Mouse (Mus musculus) lung, embryonic 16.5 days (tissue): ENCODE data around the gene Magi1. TPM values are rescaled to one million over a fixed set of nuclear protein-coding genes. Genes with fewer than 3 reads are reported as not detected.

Source experiments
- ATAC-seq: fragments of 200-750 bp; cut with Nextera tagmentation; 2 replicates; pipeline ENCODE4 v1.8.0; 2017; ENCODE audit warnings: low read depth, mild to moderate bottlenecking, moderate library complexity
- H3K27ac ChIP-seq: fragments of 300-500 bp; sonication (generic); 2 replicates; pipeline ENCODE4 v1.5.1; 2014; ENCODE audit warnings: mild to moderate bottlenecking, control low read depth, low read length
- H3K27me3 ChIP-seq: fragments of 300-500 bp; sonication (generic); 2 replicates; pipeline ENCODE4 v1.6.1; 2014; ENCODE audit warnings: low read depth, low read length, mixed read lengths; ENCODE audit not compliant: control insufficient read depth, insufficient read depth
- H3K36me3 ChIP-seq: fragments of 300-500 bp; sonication (generic); 2 replicates; pipeline ENCODE4 v1.6.1; 2014; ENCODE audit warnings: low read length; ENCODE audit not compliant: control insufficient read depth, insufficient read depth
- H3K4me1 ChIP-seq: fragments of 300-500 bp; sonication (generic); replicated peaks from 2 replicates; pipeline ENCODE4 v1.6.1; 2014; ENCODE audit warnings: low read length, mixed read lengths; ENCODE audit not compliant: control insufficient read depth, insufficient read depth
- H3K4me2 ChIP-seq: fragments of 300-500 bp; sonication (generic); 2 replicates; pipeline ENCODE4 v1.6.1; 2014; ENCODE audit warnings: low read depth, low read length, control low read depth
- H3K4me3 ChIP-seq: fragments of 300-500 bp; sonication (generic); 2 replicates; pipeline ENCODE4 v1.5.1; 2014; ENCODE audit warnings: mild to moderate bottlenecking, low read length, control low read depth
- H3K9ac ChIP-seq: fragments of 300-500 bp; sonication (generic); 2 replicates; pipeline ENCODE4 v1.6.1; 2014; ENCODE audit warnings: low read length, control low read depth
- H3K9me3 ChIP-seq: fragments of 300-500 bp; sonication (generic); 2 replicates; pipeline ENCODE4 v1.6.1; 2016; ENCODE audit warnings: low read length; ENCODE audit not compliant: control insufficient read depth
- WGBS: fragments of 180-500 bp; shearing (Covaris S2); extraction: QIAGEN DNeasy Blood & Tissue Kit; methylation state at CpG from one replicate; pipeline ENCODE4 v1.1.7; 2014; 5-methylcytosine and 5-hydroxymethylcytosine counted together
- polyA plus RNA-seq: library from polyadenylated mRNA; unstranded; fragments of >200 nt; fragmentation: Nextera tagmentation; extraction: Ambion mirVana; gene quantifications from 2 replicates; pipeline ENCODE4 v1.2.1, GENCODE M21; 2015

Magi1 gene
- polyA plus RNA-seq, 1 experiment from 2014 or later, result 9.4 TPM

DNA sequence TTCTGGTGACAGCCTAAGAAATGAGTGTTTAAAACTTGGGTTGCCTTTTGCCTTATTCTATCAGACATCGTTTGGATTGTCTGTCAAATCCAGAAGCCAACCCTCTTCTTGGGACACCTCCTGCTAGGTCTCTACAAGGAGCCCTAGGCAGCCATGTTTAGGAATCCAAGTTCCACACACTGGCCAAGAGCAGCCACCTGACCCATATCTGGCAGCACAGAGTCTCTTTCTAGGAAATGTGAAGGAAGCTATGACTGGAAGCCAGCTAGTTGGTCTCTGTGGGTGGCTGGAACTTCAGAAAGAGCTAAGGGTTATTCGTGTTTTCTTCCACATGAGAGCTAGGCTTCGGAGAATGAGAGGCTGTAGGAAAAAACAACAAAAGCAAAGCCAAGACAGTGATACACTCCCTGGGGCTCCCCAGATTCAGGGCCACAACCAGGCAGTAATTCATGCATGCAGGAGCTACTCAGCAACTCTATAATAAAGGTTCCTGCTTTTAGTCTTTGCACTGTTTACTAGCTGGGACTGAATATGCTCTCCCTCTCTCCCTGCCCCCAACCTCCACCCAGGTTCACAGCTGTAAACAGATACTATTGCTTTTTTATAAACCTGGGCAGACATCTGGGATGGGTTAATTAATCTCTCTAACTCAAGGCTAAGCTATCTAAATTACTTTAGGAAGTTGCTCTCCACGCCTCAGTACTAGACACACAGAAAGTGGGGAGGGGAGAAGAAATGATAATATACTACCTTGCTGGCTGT, 188.6 kb downstream of the Magi1 start:
- no peak overlapping the region for H3K9ac ChIP-seq
- no peaks in the 10 kb centered on the region for H3K4me1 ChIP-seq
- H3K4me2 ChIP-seq, result no peak overlapping the region
- no peaks in the 10 kb centered on the region for H3K27me3 ChIP-seq
- H3K27ac ChIP-seq, result no peak overlapping the region
- no peaks in the 10 kb centered on the region for H3K36me3 ChIP-seq
- H3K9me3 ChIP-seq, result no peaks in the 10 kb centered on the region
- H3K4me3 ChIP-seq, result no peak overlapping the region
- 52% methylated on average over 4 of the region's 4 CpGs for WGBS
- ATAC-seq, result no peak

DNA sequence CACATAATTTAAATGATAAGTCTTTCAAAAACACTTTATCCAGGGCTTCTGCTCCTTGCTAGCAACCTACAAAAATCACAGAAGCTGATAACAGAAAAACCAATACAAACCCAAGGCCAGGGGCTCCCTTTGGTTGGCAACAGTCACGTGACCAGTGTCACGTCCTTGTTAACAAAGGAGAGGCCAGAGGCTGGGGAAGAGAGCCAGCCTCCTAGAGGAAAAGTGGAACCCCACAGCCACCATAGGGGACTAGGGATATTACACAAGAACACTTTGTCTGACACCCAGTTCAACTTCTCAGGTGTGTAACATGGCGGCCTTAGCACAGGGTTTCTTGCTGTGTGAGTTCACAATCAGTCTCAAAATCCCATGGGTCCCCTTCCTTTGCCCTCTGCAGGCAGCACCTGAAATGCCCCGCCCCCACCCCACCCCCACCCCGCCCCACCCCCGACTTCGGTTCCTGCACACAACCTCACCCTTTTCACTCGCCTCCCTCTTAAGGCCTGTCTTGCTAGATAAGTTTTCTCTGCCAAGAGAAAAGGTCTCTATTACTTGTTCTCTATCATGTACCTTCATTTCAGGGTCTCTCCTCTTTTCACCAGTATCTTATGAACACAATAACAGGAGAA, 190.6 kb downstream of the Magi1 start:
- WGBS, result 39% methylated on average over 7 of the region's 8 CpGs
- no peak overlapping the region for H3K4me3 ChIP-seq
- no peak for ATAC-seq
- no peak overlapping the region for H3K27ac ChIP-seq
- no peaks in the 10 kb centered on the region for H3K36me3 ChIP-seq
- H3K4me1 ChIP-seq, result no peaks in the 10 kb centered on the region
- H3K9me3 ChIP-seq, result no peaks in the 10 kb centered on the region
- no peak overlapping the region for H3K4me2 ChIP-seq
- H3K9ac ChIP-seq, result no peak overlapping the region
- H3K27me3 ChIP-seq, result no peaks in the 10 kb centered on the region

DNA sequence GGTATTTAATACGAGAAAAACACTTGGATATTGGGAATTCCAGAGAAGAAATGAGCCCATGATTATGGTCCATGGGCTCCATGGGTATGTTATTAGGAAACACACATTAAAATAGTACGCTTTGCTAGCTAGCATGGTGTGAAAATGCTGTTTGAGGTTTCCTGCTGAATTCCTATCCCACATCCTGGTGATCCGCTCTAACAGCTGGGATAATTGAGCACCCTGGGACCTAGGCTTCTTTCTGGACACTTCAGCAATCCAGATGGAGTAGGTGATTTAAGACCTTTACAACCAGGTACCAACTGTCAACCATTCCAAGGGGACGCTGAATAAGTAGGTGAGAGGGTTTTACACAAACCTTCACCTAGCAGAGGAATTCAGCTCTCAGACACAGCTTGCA, 191.2 kb downstream of the Magi1 start:
- no peak overlapping the region for H3K4me2 ChIP-seq
- WGBS, result 86% methylated on average over 4 of the region's 4 CpGs
- no peak overlapping the region for H3K9ac ChIP-seq
- no peak overlapping the region for H3K27ac ChIP-seq
- H3K36me3 ChIP-seq, result no peaks in the 10 kb centered on the region
- no peak for ATAC-seq
- no peak overlapping the region for H3K4me3 ChIP-seq
- no peaks in the 10 kb centered on the region for H3K27me3 ChIP-seq
- H3K4me1 ChIP-seq, result no peaks in the 10 kb centered on the region
- H3K9me3 ChIP-seq, result no peaks in the 10 kb centered on the region

DNA sequence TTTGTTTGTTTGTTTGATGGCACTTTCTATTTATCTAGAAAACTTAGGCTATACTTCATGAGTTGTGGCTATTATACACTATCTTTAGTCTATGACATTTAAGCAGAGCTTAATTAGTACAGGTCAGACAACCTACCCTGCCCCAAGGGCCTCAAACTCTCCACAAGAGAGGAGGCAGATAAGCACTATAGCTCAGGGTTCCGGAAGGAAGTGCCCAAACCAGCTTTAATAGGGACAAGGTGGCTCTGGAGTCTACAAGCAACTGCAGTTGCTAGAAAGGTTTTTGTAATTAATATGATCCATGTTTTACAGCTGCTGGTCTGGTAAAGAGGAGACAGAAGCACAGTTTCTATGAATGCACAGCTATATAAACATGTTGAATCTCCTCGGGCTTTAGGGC, 196.9 kb downstream of the Magi1 start:
- WGBS, result 32% methylated on average over 2 of the region's 2 CpGs
- H3K27ac ChIP-seq, result no peak overlapping the region

DNA sequence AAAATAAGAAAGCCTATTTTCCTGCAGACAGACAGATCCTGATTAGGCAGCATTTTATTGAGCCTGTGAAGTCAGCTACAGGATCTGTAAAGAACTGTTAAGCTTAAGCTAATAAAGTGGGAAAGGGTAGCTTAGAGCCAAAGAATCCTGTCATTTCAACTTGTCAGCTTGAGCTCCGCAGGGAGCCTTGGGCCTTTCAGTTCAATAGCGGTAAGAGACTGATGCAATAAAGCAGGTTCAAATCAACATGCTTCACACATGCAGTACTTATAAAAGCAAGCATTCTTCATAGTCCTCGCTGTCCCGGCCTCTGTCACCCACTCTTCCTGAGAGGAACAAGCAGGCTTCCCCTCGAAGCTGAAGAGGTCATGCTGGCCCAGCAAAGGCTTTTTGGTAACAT, 199.0 kb downstream of the Magi1 start:
- ATAC-seq, result no peak
- H3K4me2 ChIP-seq, result no peak overlapping the region
- H3K27me3 ChIP-seq, result no peaks in the 10 kb centered on the region
- H3K36me3 ChIP-seq, result no peaks in the 10 kb centered on the region
- no peaks in the 10 kb centered on the region for H3K9me3 ChIP-seq
- 36% methylated on average over 5 of the region's 5 CpGs for WGBS
- no peak overlapping the region for H3K9ac ChIP-seq
- H3K27ac ChIP-seq, result no peak overlapping the region
- H3K4me3 ChIP-seq, result no peak overlapping the region
- H3K4me1 ChIP-seq, result peaks cover 24% of the 10 kb centered on the region

More for the DNA sequence above, 196.9 kb downstream of the Magi1 start:
- Histone ChIP-seq H3K9ac (no peak overlapping the region), H3K27me3 (no peaks in the 10 kb centered on the region), H3K36me3 (no peaks in the 10 kb centered on the region), H3K4me3 (no peak overlapping the region), H3K9me3 (no peaks in the 10 kb centered on the region), H3K4me1 (peaks cover 24% of the 10 kb centered on the region), H3K4me2 (no peak overlapping the region)
- no peak for ATAC-seq

DNA sequence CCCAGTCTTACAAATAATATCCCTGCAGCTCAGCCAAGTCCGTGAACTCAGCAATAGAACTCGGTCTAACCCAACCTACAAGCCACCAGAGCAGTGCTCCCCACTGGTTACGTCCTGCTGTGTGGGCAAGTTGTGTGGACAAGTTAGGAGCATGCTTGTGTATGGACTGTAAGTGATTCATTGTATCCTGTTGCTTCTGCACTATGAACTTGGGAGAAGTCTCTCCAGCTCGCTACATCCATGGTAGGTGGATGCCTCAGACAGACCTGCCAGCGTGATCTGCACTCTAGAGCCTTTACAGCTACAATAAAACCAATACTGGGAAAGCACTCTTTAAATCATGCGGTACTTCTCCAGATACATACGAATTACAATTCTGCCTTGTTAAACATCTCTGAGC, 200.3 kb downstream of the Magi1 start:
- Histone ChIP-seq H3K4me1 (peaks cover 24% of the 10 kb centered on the region), H3K9ac (no peak overlapping the region), H3K4me2 (no peak overlapping the region), H3K27me3 (no peaks in the 10 kb centered on the region), H3K4me3 (no peak overlapping the region), H3K9me3 (no peaks in the 10 kb centered on the region), H3K36me3 (no peaks in the 10 kb centered on the region), H3K27ac (no peak overlapping the region)
- 82% methylated on average over 7 of the region's 7 CpGs for WGBS
- ATAC-seq, result no peak

DNA sequence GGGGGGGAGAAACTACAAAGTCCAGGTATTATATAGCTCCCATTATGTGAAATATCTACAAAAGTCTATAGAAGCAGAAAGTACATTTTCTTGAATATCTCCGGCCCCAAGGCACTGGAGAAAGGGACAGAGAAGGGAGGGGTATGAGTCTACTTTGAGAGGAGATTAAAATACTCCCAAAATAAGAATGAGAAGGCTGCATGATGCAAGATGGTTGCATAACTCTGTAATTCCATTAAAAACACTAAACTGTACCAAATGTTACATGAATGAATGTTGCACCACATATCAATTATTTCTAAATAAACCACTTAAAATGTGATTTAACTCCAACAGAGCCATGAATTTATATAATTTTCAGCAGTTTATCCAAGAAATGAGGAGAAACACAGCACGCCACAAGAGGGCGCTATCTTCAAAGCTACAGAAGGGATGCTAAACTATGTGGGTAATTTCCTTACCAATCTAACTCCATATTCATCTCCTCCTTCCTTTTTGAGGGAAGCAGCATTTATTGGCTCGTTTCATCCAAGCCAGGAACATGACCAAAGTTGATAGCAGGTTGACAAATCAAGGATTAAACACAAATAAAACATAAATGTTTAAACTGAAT, 202.7 kb downstream of the Magi1 start:
- H3K4me2 ChIP-seq, result no peak overlapping the region
- H3K27me3 ChIP-seq, result no peaks in the 10 kb centered on the region
- no peaks in the 10 kb centered on the region for H3K9me3 ChIP-seq
- no peak overlapping the region for H3K9ac ChIP-seq
- peak; percentile 15; the same call in 1 of the 2 replicates for ATAC-seq
- H3K4me1 ChIP-seq, result peaks cover 18% of the 10 kb centered on the region
- no peak overlapping the region for H3K27ac ChIP-seq
- 14% methylated on average over 4 of the region's 4 CpGs for WGBS
- H3K36me3 ChIP-seq, result no peaks in the 10 kb centered on the region
- no peak overlapping the region for H3K4me3 ChIP-seq

DNA sequence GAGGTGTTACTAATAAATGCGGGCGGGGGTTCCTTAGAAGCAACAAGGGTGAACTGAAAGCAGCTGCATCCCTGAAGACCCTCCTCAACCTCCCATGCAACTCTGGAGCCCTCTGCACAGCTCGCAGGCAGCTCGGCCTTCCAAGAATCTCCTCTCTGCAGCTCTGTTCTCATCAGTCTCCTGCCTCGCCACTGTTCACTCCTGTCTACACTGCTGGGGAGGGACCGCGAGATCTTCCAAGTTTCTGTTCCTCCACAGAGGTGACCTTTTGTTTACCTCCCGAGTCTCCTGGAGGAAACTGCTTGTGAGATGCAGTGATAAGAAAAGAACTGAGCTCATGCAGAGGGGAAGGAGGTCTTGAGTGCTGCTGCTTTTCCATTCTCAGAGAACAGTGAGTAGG, 204.8 kb downstream of the Magi1 start:
- peak; percentile 50; the same call in 1 of the 2 replicates for ATAC-seq
- Histone ChIP-seq H3K9me3 (no peaks in the 10 kb centered on the region), H3K4me1 (peaks cover 20% of the 10 kb centered on the region), H3K4me3 (no peak overlapping the region), H3K27me3 (no peaks in the 10 kb centered on the region), H3K9ac (no peak overlapping the region), H3K4me2 (no peak overlapping the region), H3K27ac (no peak overlapping the region), H3K36me3 (no peaks in the 10 kb centered on the region)
- WGBS, result 27% methylated on average over 8 of the region's 8 CpGs

DNA sequence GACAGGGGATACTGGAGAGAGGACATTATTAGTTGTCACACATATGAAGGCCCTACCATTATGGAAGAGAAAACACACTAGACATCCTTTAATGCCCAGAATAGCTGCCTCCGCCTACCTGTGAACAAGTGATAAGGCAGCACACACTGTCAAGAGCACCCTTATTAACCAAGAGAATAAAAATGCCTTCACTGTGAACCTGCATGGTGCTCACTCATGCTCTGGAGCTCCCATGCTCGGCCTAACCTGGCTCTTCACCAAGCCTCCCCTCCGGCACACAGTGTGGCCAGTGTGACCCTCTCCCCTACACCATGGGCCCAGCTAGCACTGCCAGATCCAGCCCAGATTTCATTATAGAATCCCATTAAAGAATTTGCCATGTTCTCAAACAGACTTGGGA, 206.7 kb downstream of the Magi1 start:
- no peak for ATAC-seq
- no peak overlapping the region for H3K27ac ChIP-seq
- 85% methylated on average over 3 of the region's 3 CpGs for whole genome bisulfite sequencing

More for the DNA sequence above, 206.7 kb downstream of the Magi1 start:
- Histone ChIP-seq H3K27me3 (no peaks in the 10 kb centered on the region), H3K4me2 (no peak overlapping the region), H3K4me1 (peaks cover 8% of the 10 kb centered on the region; the same call in 1 of the 2 replicates), H3K4me3 (no peak overlapping the region), H3K9ac (no peak overlapping the region), H3K36me3 (no peaks in the 10 kb centered on the region), H3K9me3 (no peaks in the 10 kb centered on the region)
